Mouse (Mus musculus): ENCODE results near the gene Rpf1. TPM values are rescaled to one million over a fixed set of nuclear protein-coding genes. Genes with fewer than 3 reads are reported as not detected.

Rpf1 gene
- total RNA-seq (2023): 100 to 1,000 TPM; 110 to 137 TPM

GRCm38 (mm10) chr3:146520798-146521651 is at the start of gene Rpf1:
Gene Rpf1, minus strand, starts transcription at chr3:146521429.

GRCm38 (mm10) chr3:146570148-146570782 is 49.0 kb upstream of the Rpf1 start, which contains the start of gene Uox:
Gene Uox, plus strand, starts transcription at chr3:146570426.

GRCm38 (mm10) chr3:146499431-146500002 is 21.7 kb downstream of the Rpf1 start, which contains the start of the genes Spata1 and Gng5:
Gene Spata1, minus strand, starts transcription at chr3:146499753.
Gene Gng5, plus strand, starts transcription at chr3:146499807.

Other genes starting within 250 kb of the Rpf1 start
- 1 to 10 TPM; 4.1 to 8.3 TPM for gene Ssx2ip, start 116.8 kb downstream of the Rpf1 start, total RNA-seq (2023)
- 1 to 10 TPM; 7.1 to 7.4 TPM for gene Ctbs, start 71.6 kb downstream of the Rpf1 start, total RNA-seq (2023)
- 10 to 100 TPM; 11.7 to 13.7 TPM for gene Spata1, start 21.7 kb downstream of the Rpf1 start, total RNA-seq (2023)
- gene Gng5, start 21.6 kb downstream of the Rpf1 start, total RNA-seq (2023): 100 to 1,000 TPM; 158 to 160 TPM
- not detected for gene Uox, start 49.0 kb upstream of the Rpf1 start, total RNA-seq (2023)
- not detected for gene Dnase2b, start 94.2 kb upstream of the Rpf1 start, total RNA-seq (2023)
- gene 4930503B20Rik, start 129.9 kb upstream of the Rpf1 start, total RNA-seq (2023): not detected
- not detected for gene Samd13, start 164.2 kb upstream of the Rpf1 start, total RNA-seq (2023)